Mouse (Mus musculus) liver, postnatal 0 days (tissue): ENCODE measurements around the gene Gns.

Source experiments
- CTCF ChIP-seq: sonication (generic); IDR thresholded peaks from 2 replicates; pipeline ENCODE4 v1.5.1; 2016; ENCODE audit warnings: antibody characterized with exemption, low read depth
- EP300 ChIP-seq: IDR thresholded peaks from 2 replicates; pipeline ENCODE4 v1.6.1; 2016; ENCODE audit warnings: antibody characterized with exemption, low read depth, mild to moderate bottlenecking

DNA sequence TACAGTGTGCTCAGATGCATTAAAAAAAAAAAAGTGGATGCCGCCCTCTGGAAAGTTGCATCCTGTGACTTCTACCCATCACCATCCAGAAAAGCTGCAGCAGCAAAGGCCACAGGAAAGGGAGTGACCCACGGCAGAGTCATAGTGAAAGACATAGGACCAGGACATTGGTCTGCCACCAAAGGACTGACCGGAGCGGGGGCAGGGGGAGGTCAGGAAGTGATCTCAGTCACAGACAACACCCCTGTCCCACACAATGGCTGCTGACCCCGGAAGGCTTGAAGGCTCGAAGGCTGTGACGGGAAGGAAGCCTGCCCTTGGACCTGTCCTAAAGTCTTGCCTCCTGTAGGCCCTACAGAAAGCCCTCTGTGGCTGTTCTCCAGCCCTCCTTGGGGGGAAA, 36.1 kb downstream of the Gns start:
- TF ChIP-seq EP300 (no peak), CTCF (no peak)
